Mouse (Mus musculus): ENCODE results near the gene Psma3.

DNA sequence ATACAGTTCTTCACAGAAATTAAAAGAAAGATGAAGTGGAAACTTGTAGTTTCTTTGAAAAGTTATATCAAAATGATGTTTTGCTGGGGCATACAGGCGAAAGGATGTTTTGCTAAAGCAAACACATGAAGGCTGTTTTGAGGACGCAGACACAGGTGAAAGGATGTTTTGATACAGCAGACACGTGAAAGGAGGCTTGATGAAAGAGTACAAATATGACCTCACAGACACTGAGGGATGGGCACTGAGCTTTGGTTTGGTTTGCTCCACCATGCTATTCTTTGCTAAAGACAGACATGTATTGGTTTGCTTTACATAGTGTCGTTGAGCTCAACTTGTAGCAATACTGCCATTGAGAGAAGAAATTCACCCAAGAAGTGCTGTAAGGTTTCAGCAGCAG is 44.6 kb upstream of the Psma3 start:
- TF ChIP-seq CTCF (IDR thresholded peaks at IDR 0.05; ENCODE audit: extremely low read depth, insufficient read length, insufficient replicate concordance, low read depth, low read length) = no peak
- no peak for TF ChIP-seq POLR2A (IDR thresholded peaks at IDR 0.05; ENCODE audit: low read depth, low read length)

Measured in small intestine, adult 2 months (tissue).